ENCODE assay signal across 8 mouse cellular contexts in the genomic region with DNA sequence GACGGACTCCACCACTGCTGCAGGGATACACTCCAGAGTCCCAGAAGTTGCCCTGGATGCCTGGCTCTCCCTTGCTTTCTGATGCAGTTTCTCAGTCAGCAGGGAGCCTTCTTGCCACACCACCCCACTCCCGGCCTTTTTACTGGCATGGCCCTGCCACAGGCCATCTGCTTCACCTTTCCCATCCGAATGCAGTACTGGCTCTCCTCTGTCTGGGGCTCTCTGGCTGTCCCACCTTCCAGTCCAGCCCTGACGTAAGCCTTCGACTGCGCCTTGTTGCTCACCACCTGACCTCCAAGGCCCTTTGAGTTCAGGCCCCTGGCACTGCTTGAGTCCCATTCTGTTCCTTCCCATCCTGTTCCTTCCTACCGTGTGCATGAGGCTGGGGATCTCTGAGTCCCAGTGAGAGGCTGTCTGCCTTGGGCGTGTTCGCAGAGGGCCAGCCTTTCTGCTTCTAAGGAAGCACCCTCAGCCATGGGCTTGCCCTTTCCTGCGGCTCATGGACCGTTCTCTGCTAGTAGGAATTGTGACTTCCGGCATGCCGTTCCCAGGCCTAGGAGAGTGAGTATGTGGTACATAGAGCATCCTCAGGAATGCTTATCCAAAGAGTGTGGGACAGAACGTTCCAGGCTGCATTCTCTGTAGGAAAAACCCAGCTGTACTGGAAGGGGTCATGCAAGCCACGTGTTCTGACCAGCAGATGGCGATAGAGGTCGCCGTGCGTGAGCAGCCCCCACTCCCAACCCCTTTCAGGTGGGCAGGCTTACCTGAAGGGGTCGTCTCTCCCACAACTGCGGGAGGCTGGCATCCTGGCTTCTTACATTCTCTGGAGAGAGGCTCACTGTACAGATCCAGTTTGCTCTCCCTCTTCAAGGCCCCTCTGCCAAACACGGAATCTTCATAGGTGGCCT. TPM values are rescaled to one million over a fixed set of nuclear protein-coding genes. Genes with fewer than 3 reads are reported as not detected.
A peak's percentile ranks its signal among the peaks of the same experiment; 100 is the strongest.
DNase-seq lines count a peak whose midpoint lies in the region; ATAC-seq lines count a peak whose summit lies in the region.

No protein-coding gene starts in this region.

- no peaks in the 10 kb centered on the region for H3K9me3 ChIP-seq in heart, embryonic 11.5 days (replicated peaks; ENCODE audit: control insufficient read depth, low read length)
- no peaks in the 10 kb centered on the region for H3K9me3 ChIP-seq in embryonic facial prominence, embryonic 10.5 days
- H3K9me3 ChIP-seq in limb, embryonic 11.5 days (ENCODE audit: control insufficient read depth, low read length), result no peaks in the 10 kb centered on the region

- H3K36me3 ChIP-seq in heart, embryonic 11.5 days (ENCODE audit: control insufficient read depth, insufficient read depth, low read length), result no peaks in the 10 kb centered on the region
- H3K36me3 ChIP-seq in embryonic facial prominence, embryonic 10.5 days (replicated peaks), result no peaks in the 10 kb centered on the region
- no peaks in the 10 kb centered on the region for H3K36me3 ChIP-seq in limb, embryonic 11.5 days (ENCODE audit: control insufficient read depth, insufficient read depth, low read length)

- no peak overlapping the region for H3K4me2 ChIP-seq in heart, embryonic 11.5 days
- H3K4me2 ChIP-seq in limb, embryonic 11.5 days (ENCODE audit: low read depth, severe bottlenecking), result no peak overlapping the region

- H3K9ac ChIP-seq in heart, embryonic 11.5 days (ENCODE audit: low read depth, low read length), result no peak overlapping the region
- no peak overlapping the region for H3K9ac ChIP-seq in limb, embryonic 11.5 days (ENCODE audit: low read length)

- H3K27me3 ChIP-seq in heart, embryonic 11.5 days (ENCODE audit: control insufficient read depth, insufficient read depth, low read length), result peaks cover 46% of the 10 kb centered on the region
- H3K27me3 ChIP-seq in embryonic facial prominence, embryonic 10.5 days (replicated peaks; ENCODE audit: low read depth, poor library complexity, severe bottlenecking), result peaks cover 70% of the 10 kb centered on the region
- peaks cover 27% of the 10 kb centered on the region for H3K27me3 ChIP-seq in limb, embryonic 11.5 days (ENCODE audit: control insufficient read depth, insufficient read depth, low read length)

- DNase-seq in heart, postnatal 10 days, result peak; percentile 46 to 62
- peak; percentile 37 to 40 for DNase-seq in B cell, adult 2 months
- peak; percentile 11 for DNase-seq in adipocyte (ENCODE audit: low spot score)
- peak; percentile 73 for DNase-seq in embryonic facial prominence, embryonic 10.5 days (ENCODE audit: low spot score)
- DNase-seq in limb, embryonic 11.5 days (ENCODE audit: low spot score), result peak; percentile 82
- peak; percentile 71 for DNase-seq in retina, postnatal 1 day
- DNase-seq in right cerebral cortex, postnatal 25 days, result no peak

- 33% methylated on average over 22 of the region's 22 CpGs for WGBS in heart, embryonic 11.5 days (ENCODE audit: insufficient replicate concordance)
- 34% methylated on average over 22 of the region's 22 CpGs for WGBS in embryonic facial prominence, embryonic 10.5 days
- WGBS in limb, embryonic 11.5 days, result 36% methylated on average over 22 of the region's 22 CpGs

- no peak overlapping the region for H3K4me3 ChIP-seq in heart, embryonic 11.5 days (ENCODE audit: low read depth, low read length)
- H3K4me3 ChIP-seq in embryonic facial prominence, embryonic 10.5 days, result no peak overlapping the region
- no peak overlapping the region for H3K4me3 ChIP-seq in limb, embryonic 11.5 days (ENCODE audit: low read depth, low read length)

- ATAC-seq in heart, embryonic 11.5 days (replicated peaks; ENCODE audit: insufficient number of reproducible peaks, low FRiP score, low TSS enrichment), result no peak
- ATAC-seq in limb, embryonic 11.5 days (ENCODE audit: insufficient number of reproducible peaks, low FRiP score, low TSS enrichment, low read depth), result no peak

- intact Hi-C loops in heart, postnatal 10 days (cut with DNase I), result no loop called here

- peaks cover 11% of the 10 kb centered on the region for H3K4me1 ChIP-seq in heart, embryonic 11.5 days (ENCODE audit: control insufficient read depth, insufficient read depth, low read length)
- H3K4me1 ChIP-seq in embryonic facial prominence, embryonic 10.5 days, result peaks cover 57% of the 10 kb centered on the region
- H3K4me1 ChIP-seq in limb, embryonic 11.5 days (ENCODE audit: control insufficient read depth, insufficient read depth, low read length), result peaks cover 10% of the 10 kb centered on the region; the same call in 1 of the 2 replicates

- no peak overlapping the region for H3K27ac ChIP-seq in heart, embryonic 11.5 days (ENCODE audit: low read depth, low read length)
- H3K27ac ChIP-seq in embryonic facial prominence, embryonic 10.5 days (replicated peaks), result no peak overlapping the region
- no peak overlapping the region for H3K27ac ChIP-seq in limb, embryonic 11.5 days (replicated peaks; ENCODE audit: low read depth, low read length)

RNA-seq across cellular contexts. Expression of a gene that starts 58.2 kb away (rescaled TPM):
- under 1 TPM in 1 of 2 experiments, not detected in 1; 0.31 TPM for total RNA-seq in heart, postnatal 10 days (2021)
- 0.37 and 0.79 TPM in 2 replicates for polyA plus RNA-seq in heart, embryonic 11.5 days (2014; fragmentation: Nextera tagmentation; extraction: Ambion mirVana)
- 3.6 and 3.8 TPM in 2 replicates for polyA plus RNA-seq in embryonic facial prominence, embryonic 10.5 days (2016; fragmentation: Nextera tagmentation; extraction: Ambion mirVana)
- polyA plus RNA-seq in limb, embryonic 11.5 days (2014; fragmentation: Nextera tagmentation; extraction: Ambion mirVana), result 0.28 and 0.79 TPM in 2 replicates
